Mouse (Mus musculus) forebrain, embryonic 13.5 days (tissue): ENCODE data around the gene Ptms. TPM values are rescaled to one million over a fixed set of nuclear protein-coding genes. Genes with fewer than 3 reads are reported as not detected.

Experiments used
- ATAC-seq: fragments of 200-750 bp; cut with Nextera tagmentation; 2 replicates; pipeline ENCODE4 v1.8.0; 2017
- H3K27ac ChIP-seq: fragments of 300-500 bp; sonication (generic); 2 replicates; pipeline ENCODE4 v1.5.1; 2015; ENCODE audit warnings: inconsistent platforms, mild to moderate bottlenecking, moderate library complexity
- H3K27me3 ChIP-seq: fragments of 300-500 bp; sonication (generic); 2 replicates; pipeline ENCODE4 v1.6.1; 2015; ENCODE audit warnings: mild to moderate bottlenecking, inconsistent platforms
- H3K36me3 ChIP-seq: fragments of 300-500 bp; sonication (generic); 2 replicates; pipeline ENCODE4 v1.6.1; 2015; ENCODE audit warnings: mild to moderate bottlenecking, inconsistent platforms; ENCODE audit not compliant: poor library complexity, severe bottlenecking
- H3K4me1 ChIP-seq: fragments of 300-500 bp; sonication (generic); 2 replicates; pipeline ENCODE4 v1.6.1; 2015; ENCODE audit warnings: inconsistent platforms
- H3K4me2 ChIP-seq: fragments of 300-500 bp; sonication (generic); 2 replicates; pipeline ENCODE4 v1.6.1; 2015; ENCODE audit warnings: inconsistent platforms, mild to moderate bottlenecking, moderate library complexity
- H3K4me3 ChIP-seq: fragments of 300-500 bp; sonication (generic); 2 replicates; pipeline ENCODE4 v1.5.1; 2015; ENCODE audit warnings: mild to moderate bottlenecking, inconsistent platforms
- H3K9ac ChIP-seq: fragments of 300-500 bp; sonication (generic); 2 replicates; pipeline ENCODE4 v1.6.1; 2015; ENCODE audit warnings: mild to moderate bottlenecking, inconsistent platforms
- H3K9me3 ChIP-seq: fragments of 300-500 bp; sonication (generic); replicated peaks from 2 replicates; pipeline ENCODE4 v1.6.1; 2016; ENCODE audit warnings: inconsistent platforms
- WGBS: fragments of 180-500 bp; shearing (Covaris S2); methylation state at CpG from one replicate; pipeline ENCODE4 v1.1.7; 2015; 5-methylcytosine and 5-hydroxymethylcytosine counted together
- polyA plus RNA-seq: library from polyadenylated mRNA; unstranded; fragments of >200 nt; fragmentation: Nextera tagmentation; extraction: Ambion mirVana; gene quantifications from 2 replicates; pipeline ENCODE4 v1.2.1, GENCODE M21; 2015

The Ptms gene
- polyA plus RNA-seq, 1 experiment from 2014 or later, result 626 TPM

DNA sequence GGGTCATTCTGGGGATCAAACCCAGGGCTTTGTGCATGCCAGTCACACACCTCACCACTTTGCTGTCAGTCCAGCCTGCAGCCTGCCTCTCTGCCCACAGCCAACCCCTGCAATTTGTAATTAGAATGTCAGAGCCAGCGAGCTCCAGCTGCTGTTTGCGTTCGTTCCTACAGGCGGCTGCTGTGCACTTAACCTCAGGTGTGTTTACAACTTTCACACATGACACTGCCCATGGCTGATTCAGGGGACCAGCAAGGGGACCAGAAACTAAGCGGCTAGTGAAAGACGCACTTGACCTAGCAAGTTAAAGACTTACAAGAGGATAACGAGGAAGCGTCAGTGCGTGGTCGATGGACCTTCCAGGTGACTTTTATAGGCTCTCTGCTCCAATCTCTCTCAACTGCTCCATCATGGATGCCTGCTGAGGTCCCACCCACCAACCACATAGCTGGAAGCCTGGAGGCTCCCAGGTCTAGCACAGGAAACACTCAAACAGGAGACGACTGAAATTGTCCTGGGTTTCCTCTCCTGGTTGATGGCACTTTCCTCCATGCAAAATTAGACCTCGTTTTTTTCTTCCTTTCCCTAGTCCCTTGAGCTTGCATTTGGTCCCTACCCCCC, 5.4 kb upstream of the Ptms start:
- ATAC-seq, result no peak
- no peak overlapping the region for H3K27ac ChIP-seq
- no peak overlapping the region for H3K4me3 ChIP-seq
- H3K4me2 ChIP-seq, result no peak overlapping the region
- peaks cover 34% of the 10 kb centered on the region for H3K4me1 ChIP-seq
- no peaks in the 10 kb centered on the region for H3K27me3 ChIP-seq
- no peaks in the 10 kb centered on the region for H3K36me3 ChIP-seq
- WGBS, result 38% methylated on average over 12 of the region's 12 CpGs
- H3K9me3 ChIP-seq, result no peaks in the 10 kb centered on the region
- no peak overlapping the region for H3K9ac ChIP-seq

DNA sequence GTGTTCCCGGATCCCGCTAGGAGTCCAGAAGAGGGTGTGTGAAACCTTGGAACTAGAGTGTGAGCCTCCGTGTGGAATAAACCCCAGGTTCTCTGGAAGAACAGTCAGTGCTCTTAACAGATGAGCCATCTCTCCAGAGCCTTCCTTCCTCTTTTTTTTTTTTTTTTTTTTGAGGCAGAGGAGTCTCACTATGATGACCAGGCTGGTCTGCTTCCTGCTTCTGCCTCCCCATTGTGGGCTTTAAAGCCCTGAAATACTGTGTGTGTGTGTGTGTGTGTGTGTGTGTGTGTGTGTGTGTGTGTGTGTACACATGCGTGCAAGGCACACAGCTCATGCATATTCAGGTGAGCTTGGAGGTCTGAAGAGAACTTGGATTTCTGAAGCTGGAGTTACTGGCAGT, 1.6 kb upstream of the Ptms start:
- H3K36me3 ChIP-seq, result no peaks in the 10 kb centered on the region
- no peaks in the 10 kb centered on the region for H3K9me3 ChIP-seq
- peak overlapping the region; percentile 100 for H3K27ac ChIP-seq
- WGBS, result 74% methylated on average over 4 of the region's 4 CpGs
- peaks cover 48% of the 10 kb centered on the region for H3K4me1 ChIP-seq
- no peak for ATAC-seq
- no peaks in the 10 kb centered on the region for H3K27me3 ChIP-seq
- H3K4me3 ChIP-seq, result no peak overlapping the region
- no peak overlapping the region for H3K4me2 ChIP-seq
- H3K9ac ChIP-seq, result no peak overlapping the region

DNA sequence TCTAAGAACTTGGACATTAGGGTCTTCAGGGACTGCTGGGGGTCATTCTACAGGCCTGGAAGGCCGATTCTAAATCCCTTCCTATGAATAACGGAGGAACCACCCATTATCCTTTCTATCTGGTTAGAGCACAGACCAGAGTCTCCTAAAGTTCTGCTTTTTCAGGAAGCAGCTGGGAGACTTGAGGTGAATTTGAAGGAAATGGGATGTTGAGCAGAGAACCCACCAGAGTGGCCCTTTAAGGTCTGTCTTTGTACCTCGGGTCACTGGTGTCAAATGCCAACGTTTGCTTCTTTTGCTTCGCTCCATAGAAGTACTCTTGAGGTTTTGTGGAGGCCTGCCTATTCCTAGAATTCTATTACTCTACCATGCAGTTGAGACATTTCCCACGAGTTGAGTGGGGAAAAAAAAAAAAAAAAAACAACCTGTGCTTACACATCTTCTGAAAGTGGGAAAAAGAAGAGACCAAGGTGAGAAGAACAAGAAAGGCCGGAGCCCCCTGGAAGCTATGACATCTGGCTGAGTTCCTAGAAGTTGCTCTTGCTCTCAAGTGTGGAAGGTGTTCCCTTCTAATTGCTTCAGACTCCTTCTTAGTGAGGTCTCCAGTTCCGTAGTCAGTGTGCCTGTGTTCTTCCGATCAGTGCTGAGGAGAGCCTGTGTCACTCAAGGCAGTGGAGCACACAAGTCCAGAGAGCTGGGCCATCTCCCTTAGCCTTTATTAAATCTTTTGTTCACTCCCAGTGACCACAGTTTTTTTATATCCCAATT, 599 bp upstream of the Ptms start:
- Histone ChIP-seq H3K4me1 (peaks cover 51% of the 10 kb centered on the region), H3K4me2 (peak overlapping the region; percentile 100), H3K36me3 (no peaks in the 10 kb centered on the region), H3K9ac (peak overlapping the region; percentile 54), H3K9me3 (no peaks in the 10 kb centered on the region), H3K4me3 (peak overlapping the region; percentile 96; the same call in 1 of the 2 replicates), H3K27me3 (no peaks in the 10 kb centered on the region), H3K27ac (peak overlapping the region; percentile 100)
- no peak for ATAC-seq
- 23% methylated on average over 9 of the region's 9 CpGs for WGBS

DNA sequence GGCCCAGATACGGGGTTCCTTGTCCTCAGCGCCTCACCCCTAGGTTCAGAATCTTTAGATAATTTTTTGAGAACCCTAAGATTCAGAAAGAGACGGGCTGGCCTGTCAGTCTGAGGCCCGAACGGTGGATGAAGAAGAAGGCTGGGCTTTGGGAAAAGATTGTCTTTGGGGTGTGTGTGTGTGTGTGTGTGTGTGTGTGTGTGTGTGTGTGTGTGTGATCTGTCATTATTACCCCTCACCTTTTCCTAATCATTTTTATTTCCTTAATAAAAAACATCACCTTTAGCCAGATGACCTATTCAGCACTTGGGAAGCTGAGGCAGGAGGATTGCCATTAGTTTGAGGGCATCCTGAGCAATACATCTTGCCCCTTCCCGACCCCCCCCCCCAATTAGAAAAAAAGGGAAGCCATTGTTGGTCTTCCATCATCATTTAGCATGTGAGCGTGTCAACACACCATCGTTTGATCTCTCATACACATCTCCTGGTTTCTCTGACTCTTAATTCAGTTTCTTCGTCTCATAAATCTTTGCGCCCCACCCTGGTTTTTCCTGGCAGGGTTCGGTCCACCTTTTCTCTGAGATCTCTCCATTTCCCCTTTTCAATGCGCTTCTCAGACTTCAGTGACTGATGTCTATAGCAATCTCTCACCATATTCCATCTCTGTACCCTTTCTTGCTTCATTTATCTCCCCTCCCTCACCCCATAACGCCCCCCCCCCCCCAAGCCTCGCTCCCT, 844 bp downstream of the Ptms start:
- WGBS, result 16% methylated on average over 13 of the region's 14 CpGs
- peaks cover 10% of the 10 kb centered on the region for H3K36me3 ChIP-seq
- no peaks in the 10 kb centered on the region for H3K27me3 ChIP-seq
- peak overlapping the region; percentile 100 for H3K9ac ChIP-seq
- peak overlapping the region; percentile 100 for H3K27ac ChIP-seq
- no peaks in the 10 kb centered on the region for H3K9me3 ChIP-seq
- no peak for ATAC-seq
- peaks cover 60% of the 10 kb centered on the region for H3K4me1 ChIP-seq
- peak overlapping the region; percentile 100 for H3K4me2 ChIP-seq
- peak overlapping the region; percentile 96 for H3K4me3 ChIP-seq

DNA sequence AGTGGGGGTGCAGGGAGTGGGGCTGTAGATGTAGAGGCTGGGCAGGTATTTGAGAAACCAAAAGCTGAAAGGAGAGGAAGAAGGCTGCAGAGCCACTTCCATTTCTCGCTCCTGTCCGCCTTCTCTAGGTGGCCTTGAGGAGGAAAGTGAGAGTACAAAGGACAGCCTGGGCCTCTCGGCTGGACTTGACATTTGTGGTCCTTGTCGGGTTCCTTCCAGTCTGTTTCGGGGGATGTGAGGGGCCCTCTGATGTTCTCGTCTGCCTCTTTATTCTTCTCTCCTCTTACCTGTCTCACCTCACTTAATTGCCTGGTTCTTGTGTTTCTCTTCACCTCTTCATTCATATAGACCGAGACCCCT, 1.6 kb downstream of the Ptms start:
- Histone ChIP-seq H3K9me3 (no peaks in the 10 kb centered on the region), H3K4me2 (peak overlapping the region; percentile 100), H3K4me3 (peak overlapping the region; percentile 96), H3K9ac (peak overlapping the region; percentile 100), H3K36me3 (peaks cover 18% of the 10 kb centered on the region), H3K27ac (peak overlapping the region; percentile 100), H3K4me1 (peaks cover 66% of the 10 kb centered on the region), H3K27me3 (no peaks in the 10 kb centered on the region)
- no peak for ATAC-seq
- 6% methylated on average over 7 of the region's 7 CpGs for WGBS

DNA sequence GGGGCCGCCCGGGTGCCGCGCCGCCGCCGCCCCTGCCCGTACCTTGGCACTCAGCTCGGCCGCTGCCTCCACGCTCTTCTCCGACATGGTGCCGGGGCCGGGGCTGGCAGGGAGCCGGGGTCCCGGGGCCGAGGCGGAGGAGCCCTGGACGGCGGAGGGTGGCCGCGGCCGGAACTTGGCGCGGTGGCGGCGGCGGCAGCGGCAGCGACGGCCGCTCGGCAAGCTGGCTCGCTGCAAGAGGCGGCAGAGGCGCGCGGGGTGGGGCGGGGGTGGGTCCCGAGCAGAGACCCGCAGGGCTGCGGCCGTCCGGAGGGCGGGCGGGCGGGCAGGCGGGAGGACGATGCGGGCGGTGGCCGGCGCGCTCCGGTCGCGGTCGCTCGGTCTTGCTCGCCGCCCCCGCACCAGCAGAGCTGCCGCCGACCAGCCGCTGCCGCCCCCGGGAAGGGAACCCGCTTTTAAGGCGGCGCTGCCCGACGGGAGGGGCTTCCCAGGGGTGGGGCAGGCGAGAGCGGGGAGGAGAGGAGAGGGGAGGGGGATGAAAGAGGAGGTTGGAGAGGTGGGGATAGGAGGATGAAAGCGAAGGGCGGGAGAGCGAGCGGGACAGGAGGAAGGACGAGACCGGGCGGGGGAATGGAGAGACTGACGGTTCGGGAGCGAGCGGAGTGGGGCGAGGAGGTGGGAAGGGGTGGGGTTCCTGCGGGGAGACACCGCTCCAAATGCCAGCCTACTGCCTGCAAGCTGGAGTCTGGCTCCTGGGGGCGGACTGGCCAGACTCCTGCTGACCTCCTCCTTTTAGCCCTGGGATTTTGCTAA, 2.2 kb downstream of the Ptms start:
- Histone ChIP-seq H3K27me3 (no peaks in the 10 kb centered on the region), H3K4me1 (peaks cover 66% of the 10 kb centered on the region), H3K36me3 (peaks cover 23% of the 10 kb centered on the region), H3K4me3 (peak overlapping the region; percentile 96), H3K27ac (peak overlapping the region; percentile 100), H3K9me3 (no peaks in the 10 kb centered on the region), H3K9ac (peak overlapping the region; percentile 100), H3K4me2 (peak overlapping the region; percentile 100)
- peak; percentile 73 for ATAC-seq
- WGBS, result under 1% methylated on average over 58 of the region's 89 CpGs

DNA sequence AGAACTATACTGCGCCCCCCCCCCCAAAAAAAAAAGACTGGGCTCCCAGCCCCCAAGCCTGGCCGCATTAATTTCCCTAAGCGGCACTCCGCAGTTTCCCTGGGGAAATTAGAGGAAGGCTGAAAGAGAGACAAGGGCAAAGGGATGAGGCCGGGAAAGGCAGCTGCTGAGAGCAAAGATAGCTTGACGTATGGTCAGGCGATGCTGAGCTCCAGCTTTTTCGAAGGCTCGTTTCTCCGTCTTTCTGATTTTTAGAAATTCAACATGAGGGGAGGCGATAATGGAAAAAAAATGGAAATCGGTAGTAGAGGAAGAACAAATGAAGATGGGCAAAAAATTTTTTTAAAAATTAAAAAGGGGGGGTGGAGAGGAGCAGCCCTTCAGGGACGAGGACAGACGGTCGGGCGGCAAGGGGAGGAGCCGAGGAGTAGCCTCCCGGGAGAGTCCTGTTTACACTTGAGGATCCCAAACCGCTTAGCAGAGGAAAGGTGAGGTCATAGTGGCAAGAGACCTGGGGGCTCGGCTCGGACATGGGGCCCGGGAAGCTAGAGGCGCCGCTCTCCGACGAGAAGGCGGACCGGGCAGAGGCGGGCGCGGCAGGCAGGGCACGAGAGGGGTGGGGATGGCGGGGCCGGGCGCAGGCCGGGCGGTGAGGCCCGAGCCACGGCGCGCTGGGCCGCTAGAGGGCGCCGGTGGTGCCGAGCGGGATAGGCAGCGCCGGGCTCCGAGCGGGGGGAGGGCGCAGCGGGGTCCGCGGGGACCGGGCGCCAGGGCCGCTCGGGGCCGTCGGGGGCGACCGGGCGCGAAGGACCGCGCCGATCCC, 3.0 kb downstream of the Ptms start:
- Histone ChIP-seq H3K27me3 (no peaks in the 10 kb centered on the region), H3K9ac (peak overlapping the region; percentile 100), H3K9me3 (no peaks in the 10 kb centered on the region), H3K4me3 (peak overlapping the region; percentile 96), H3K4me2 (peak overlapping the region; percentile 100), H3K36me3 (peaks cover 28% of the 10 kb centered on the region), H3K4me1 (peaks cover 63% of the 10 kb centered on the region), H3K27ac (peak overlapping the region; percentile 100)
- WGBS, result under 1% methylated on average over 36 of the region's 67 CpGs
- peak; percentile 64 for ATAC-seq

DNA sequence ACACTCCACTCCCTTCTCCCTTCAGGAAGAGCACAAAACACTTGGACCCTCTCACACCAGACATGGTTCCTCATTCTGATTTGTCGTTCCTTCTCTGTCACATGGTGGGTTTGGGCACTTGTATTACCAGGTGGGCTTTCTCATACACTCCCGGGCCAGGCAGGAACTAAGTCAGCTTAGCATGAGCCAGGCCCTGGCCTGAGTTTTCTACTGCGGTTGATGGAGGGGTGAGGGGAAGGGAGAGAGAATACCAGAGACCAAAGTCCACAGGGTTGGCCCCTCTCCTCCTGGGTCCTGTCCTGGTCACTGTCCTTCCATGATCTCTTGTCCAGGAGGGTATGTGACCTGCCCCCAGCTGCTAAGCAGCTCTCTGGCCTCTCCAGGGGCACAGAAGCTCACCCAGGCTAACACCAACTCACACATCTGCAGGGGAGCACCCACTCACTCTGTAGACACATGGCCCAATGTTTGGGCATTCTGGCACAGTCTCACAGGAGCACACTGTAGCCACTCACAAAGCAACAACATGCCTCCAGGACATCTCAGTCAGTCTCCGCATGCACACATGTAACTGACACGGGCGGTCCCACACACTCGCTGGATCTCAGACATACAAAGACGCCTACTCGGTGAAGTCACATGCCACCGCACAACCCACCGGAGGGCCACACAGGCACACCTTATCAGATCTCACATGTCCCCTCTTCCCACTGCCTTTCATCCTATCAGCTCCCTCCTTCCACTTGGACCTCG, 3.8 kb downstream of the Ptms start:
- H3K27me3 ChIP-seq, result no peaks in the 10 kb centered on the region
- H3K9me3 ChIP-seq, result no peaks in the 10 kb centered on the region
- peak overlapping the region; percentile 100 for H3K4me2 ChIP-seq
- 1% methylated on average over 12 of the region's 12 CpGs for WGBS
- H3K27ac ChIP-seq, result peak overlapping the region; percentile 100
- ATAC-seq, result no peak
- peaks cover 28% of the 10 kb centered on the region for H3K36me3 ChIP-seq
- peak overlapping the region; percentile 100 for H3K9ac ChIP-seq
- H3K4me1 ChIP-seq, result peaks cover 61% of the 10 kb centered on the region
- H3K4me3 ChIP-seq, result peak overlapping the region; percentile 96

DNA sequence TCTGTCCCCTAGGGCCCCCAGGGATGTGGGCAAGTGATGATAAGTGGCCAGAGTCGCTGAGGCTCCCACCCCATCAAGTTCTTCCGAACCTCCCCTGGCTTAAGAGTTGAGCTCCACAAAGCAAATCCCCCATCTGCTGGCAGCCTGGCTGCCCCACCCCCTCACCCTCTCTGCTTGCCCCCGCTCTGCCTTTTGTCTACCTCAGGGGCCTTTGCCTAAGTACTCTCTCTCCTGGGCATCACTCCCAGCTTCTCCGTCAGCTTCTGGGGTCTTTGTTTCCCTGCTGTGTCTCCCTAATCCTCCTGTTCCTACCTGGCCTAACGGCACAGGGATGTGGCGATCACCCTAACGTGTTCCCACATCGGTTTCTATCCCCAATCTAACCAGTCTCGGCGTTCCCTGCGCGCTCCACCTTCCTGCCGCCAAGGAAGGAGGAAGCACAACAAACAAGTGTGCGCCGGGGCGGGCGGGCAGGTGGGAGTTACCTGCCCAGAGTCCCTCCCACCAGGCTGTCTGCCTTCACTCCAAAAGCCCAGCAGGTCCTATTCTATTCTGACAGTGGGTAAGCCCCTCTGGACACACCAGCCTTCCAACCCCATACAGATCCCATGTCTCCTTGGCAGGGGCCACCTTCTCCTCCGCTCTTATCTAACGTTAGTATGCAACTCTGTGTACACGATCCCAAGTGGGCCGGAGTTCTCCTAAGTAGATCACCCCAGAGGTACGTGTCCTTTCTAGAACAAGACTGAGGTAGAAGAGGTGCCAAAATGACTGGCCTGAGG, 4.6 kb downstream of the Ptms start:
- no peak for ATAC-seq
- peak overlapping the region; percentile 100 for H3K27ac ChIP-seq
- H3K9me3 ChIP-seq, result no peaks in the 10 kb centered on the region
- peaks cover 5% of the 10 kb centered on the region for H3K27me3 ChIP-seq
- peak overlapping the region; percentile 100 for H3K9ac ChIP-seq
- H3K4me2 ChIP-seq, result peak overlapping the region; percentile 100
- H3K4me3 ChIP-seq, result peak overlapping the region; percentile 96
- peaks cover 28% of the 10 kb centered on the region for H3K36me3 ChIP-seq
- WGBS, result 4% methylated on average over 19 of the region's 22 CpGs
- peaks cover 61% of the 10 kb centered on the region for H3K4me1 ChIP-seq

DNA sequence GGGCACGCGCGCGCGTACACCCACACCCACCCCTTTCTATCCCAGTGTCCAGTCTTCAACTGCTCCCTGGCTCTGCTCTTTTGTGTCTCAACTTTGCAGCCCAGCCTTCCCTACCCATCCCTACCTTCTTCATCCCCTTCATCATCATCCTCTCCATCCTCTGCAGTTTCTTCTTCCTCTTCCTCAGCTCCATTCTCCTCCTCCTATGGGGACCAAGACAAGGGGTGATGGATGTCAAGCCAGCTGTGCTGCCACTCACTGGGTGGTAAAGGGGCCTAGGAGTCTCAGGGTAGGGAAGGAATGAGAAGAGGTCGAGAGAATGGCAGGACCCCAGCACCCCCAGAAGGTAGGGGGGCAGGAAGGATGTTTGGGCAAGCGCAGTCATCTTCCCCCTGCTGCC, 5.4 kb downstream of the Ptms start:
- peak overlapping the region; percentile 96 for H3K4me3 ChIP-seq
- WGBS, result 84% methylated on average over 7 of the region's 7 CpGs
- H3K27ac ChIP-seq, result peak overlapping the region; percentile 100
- H3K9ac ChIP-seq, result peak overlapping the region; percentile 100
- peaks cover 9% of the 10 kb centered on the region for H3K27me3 ChIP-seq
- peaks cover 28% of the 10 kb centered on the region for H3K36me3 ChIP-seq
- H3K4me1 ChIP-seq, result peaks cover 64% of the 10 kb centered on the region
- no peak for ATAC-seq
- peak overlapping the region; percentile 100 for H3K4me2 ChIP-seq
- H3K9me3 ChIP-seq, result no peaks in the 10 kb centered on the region
